Mouse (Mus musculus) small intestine, adult 2 months (tissue): ENCODE data around the gene Dtx2. TPM values are rescaled to one million over a fixed set of nuclear protein-coding genes. Genes with fewer than 3 reads are reported as not detected.
"Not testable (repeated sequence)": the region's sequence is repeated elsewhere in the genome, so short reads cannot be mapped to it uniquely, and the experiment has no call there.

ENCODE experiments used
- H3K27ac ChIP-seq: fragments of 200-500 bp; 2 replicates; pipeline ENCODE4 v1.5.1; 2012; ENCODE audit warnings: low read depth, low read length, control low read depth, inconsistent platforms; ENCODE audit not compliant: insufficient read depth
- H3K27me3 ChIP-seq: fragments of 200-500 bp; 2 replicates; pipeline ENCODE4 v1.6.1; 2012; ENCODE audit warnings: mild to moderate bottlenecking, moderate library complexity, low read length, inconsistent platforms; ENCODE audit not compliant: control insufficient read depth, insufficient read depth
- H3K36me3 ChIP-seq: fragments of 200-500 bp; 2 replicates; pipeline ENCODE4 v1.6.1; 2012; ENCODE audit warnings: mild to moderate bottlenecking, low read length, control low read depth, inconsistent platforms; ENCODE audit not compliant: control insufficient read depth, insufficient read depth
- H3K4me1 ChIP-seq: fragments of 200-500 bp; 2 replicates; pipeline ENCODE4 v1.6.1; 2012; ENCODE audit warnings: low read length, inconsistent platforms, mixed read lengths; ENCODE audit not compliant: control insufficient read depth, insufficient read depth, insufficient read length
- H3K4me3 ChIP-seq: fragments of 200-500 bp; 2 replicates; pipeline ENCODE4 v1.5.1; 2012; ENCODE audit warnings: low read depth, mild to moderate bottlenecking, control low read depth, inconsistent platforms, low read length, moderate library complexity
- CTCF ChIP-seq: fragments of 200-500 bp; IDR thresholded peaks from 2 replicates; pipeline ENCODE4 v1.5.1; 2012; ENCODE audit warnings: low read depth, mild to moderate bottlenecking, control low read depth, inconsistent platforms, low read length, moderate library complexity, mixed read lengths; ENCODE audit not compliant: insufficient replicate concordance, insufficient read length; ENCODE audit errors: extremely low read depth
- POLR2A ChIP-seq: fragments of 200-500 bp; IDR thresholded peaks from 2 replicates; pipeline ENCODE4 v1.6.1; 2012; ENCODE audit warnings: low read depth, mild to moderate bottlenecking, control low read depth, inconsistent platforms, low read length, moderate library complexity
- WGBS: fragments of 180-500 bp; shearing (Covaris S2); methylation state at CpG from one replicate; pipeline ENCODE4 v1.1.7; 2018; 5-methylcytosine and 5-hydroxymethylcytosine counted together
- polyA plus RNA-seq: library from polyadenylated mRNA; depleted of rRNA; stranded (reverse); fragments of >200 nt; gene quantifications from 2 replicates; pipeline ENCODE4 v1.2.3, GENCODE M21; 2012

Gene Dtx2
- polyA plus RNA-seq, 1 experiment, result 17.6 TPM

- TF ChIP-seq CTCF (no peak), POLR2A (no peak)
- Histone ChIP-seq H3K4me3 (no peak overlapping the region), H3K27ac (no peak overlapping the region), H3K27me3 (no peaks in the 10 kb centered on the region), H3K4me1 (peaks cover 2% of the 10 kb centered on the region; the same call in 1 of the 2 replicates), H3K36me3 (no peaks in the 10 kb centered on the region)
- 88% methylated on average over 10 of the region's 10 CpGs for WGBS
These were observed 69.3 kb downstream of the Dtx2 start for GRCm38 (mm10) chr5:136063920-136064319.

DNA sequence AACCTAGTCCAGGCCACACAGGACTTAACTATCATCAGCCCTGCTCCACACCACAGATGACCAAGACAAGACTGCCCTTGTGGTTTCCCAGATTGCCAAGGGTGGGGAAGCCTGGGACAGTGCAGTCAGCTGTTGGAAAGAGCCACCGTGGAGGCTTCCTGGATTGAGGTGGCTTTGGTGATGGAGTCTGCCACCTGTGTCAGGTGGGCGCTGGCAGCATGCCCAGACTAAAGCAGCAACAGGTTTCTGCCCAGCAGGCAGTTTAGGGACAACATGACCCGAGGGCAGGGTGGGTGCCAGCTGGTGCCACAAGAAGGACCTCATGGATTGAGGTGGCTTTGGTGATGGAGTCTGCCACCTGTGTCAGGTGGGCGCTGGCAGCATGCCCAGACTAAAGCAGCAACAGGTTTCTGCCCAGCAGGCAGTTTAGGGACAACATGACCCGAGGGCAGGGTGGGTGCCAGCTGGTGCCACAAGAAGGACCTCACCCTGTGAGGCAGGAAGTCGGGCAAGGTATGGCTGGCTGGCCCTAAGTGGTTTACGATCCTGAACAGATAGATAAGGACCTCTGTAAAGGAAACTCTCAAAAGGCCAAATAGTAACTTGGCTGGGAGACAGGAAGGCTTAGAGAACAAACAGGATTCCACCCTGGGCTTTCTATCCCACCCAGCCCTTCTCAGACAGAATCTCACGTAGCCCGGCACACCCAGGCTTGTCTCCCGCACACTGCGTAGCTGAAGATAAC, 72.0 kb downstream of the Dtx2 start:
- 22% methylated on average over 11 of the region's 11 CpGs for WGBS
- not testable (repeated sequence) for H3K27ac ChIP-seq, H3K36me3 ChIP-seq, H3K4me1 ChIP-seq, H3K4me3 ChIP-seq, H3K27me3 ChIP-seq

DNA sequence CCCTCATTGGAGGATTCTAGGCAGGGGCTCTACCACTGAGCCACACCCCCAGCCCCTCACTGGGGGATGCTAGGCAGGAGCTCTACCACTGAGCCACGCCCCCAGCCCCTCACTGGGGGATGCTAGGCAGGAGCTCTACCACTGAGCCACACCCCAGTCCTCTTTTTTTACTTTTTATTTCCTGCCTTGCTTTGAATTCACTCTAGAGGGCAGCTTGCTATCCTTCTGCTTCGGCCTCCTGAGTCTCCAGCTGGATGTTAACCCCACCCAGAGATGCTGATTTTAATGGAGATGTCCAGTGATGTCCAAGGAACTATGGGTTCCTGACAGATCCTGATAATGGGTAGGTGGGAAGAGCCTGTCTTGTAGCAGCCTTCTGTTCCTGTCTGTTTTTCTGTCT, 74.8 kb downstream of the Dtx2 start:
- H3K4me3 ChIP-seq, result no peak overlapping the region
- no peak overlapping the region for H3K27ac ChIP-seq
- no peak for TF ChIP-seq CTCF
- TF ChIP-seq POLR2A, result no peak
- peaks cover 2% of the 10 kb centered on the region; the same call in 1 of the 2 replicates for H3K4me1 ChIP-seq
- 50% methylated on average over 2 of the region's 2 CpGs for WGBS
- H3K36me3 ChIP-seq, result no peaks in the 10 kb centered on the region
- H3K27me3 ChIP-seq, result no peaks in the 10 kb centered on the region

DNA sequence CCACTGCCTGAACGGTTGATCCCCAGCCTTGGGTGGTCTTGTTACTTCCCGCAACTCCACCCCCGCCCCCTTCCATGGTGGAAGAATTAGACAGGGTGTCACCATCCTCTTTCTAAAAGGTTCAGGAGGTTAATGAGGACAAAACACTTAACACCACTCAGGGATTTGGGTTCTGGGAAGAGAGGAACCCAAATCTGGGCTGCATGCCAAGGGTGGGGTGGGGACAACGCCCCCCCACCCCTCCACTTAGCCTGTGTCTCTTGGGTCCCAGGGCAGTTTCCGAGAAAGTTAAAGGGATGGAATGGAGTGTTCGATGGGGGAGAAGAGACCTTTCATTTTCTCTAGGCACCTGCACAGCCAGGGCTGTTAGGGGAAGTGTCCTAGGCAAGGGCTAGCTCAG, 78.5 kb downstream of the Dtx2 start:
- Histone ChIP-seq H3K27me3 (no peaks in the 10 kb centered on the region), H3K36me3 (no peaks in the 10 kb centered on the region), H3K4me3 (no peak overlapping the region), H3K27ac (no peak overlapping the region), H3K4me1 (peaks cover 7% of the 10 kb centered on the region; the same call in 1 of the 2 replicates)
- WGBS, result 51% methylated on average over 6 of the region's 6 CpGs
- no peak for TF ChIP-seq POLR2A
- TF ChIP-seq CTCF, result no peak

GRCm38 (mm10) chr5:136073526-136073925, 78.9 kb downstream of the Dtx2 start:
- no peak for TF ChIP-seq CTCF
- no peak for TF ChIP-seq POLR2A
- WGBS, result 48% methylated on average over 11 of the region's 11 CpGs

DNA sequence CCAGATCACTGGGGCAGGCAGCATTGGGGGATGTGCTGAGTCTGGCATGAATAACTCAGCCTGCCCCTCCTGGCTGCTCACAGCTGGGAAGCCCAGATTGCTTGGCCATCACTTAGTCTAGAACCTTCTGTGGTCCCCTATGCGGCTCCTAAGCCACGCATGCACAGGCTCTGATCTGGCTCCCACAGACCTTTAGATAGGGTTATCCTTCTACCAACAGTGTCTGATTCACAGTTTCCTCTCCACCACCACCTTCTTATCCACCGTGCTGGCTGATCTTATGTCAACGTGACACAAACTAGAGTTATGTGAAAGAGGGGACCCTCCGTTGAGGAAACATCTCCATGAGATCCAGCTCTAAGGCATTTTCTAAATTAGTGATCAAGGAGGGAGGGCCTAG, 80.5 kb downstream of the Dtx2 start:
- no peak for TF ChIP-seq POLR2A
- TF ChIP-seq CTCF, result no peak
- 91% methylated on average over 5 of the region's 5 CpGs for WGBS
- H3K27ac ChIP-seq, result no peak overlapping the region
- no peak overlapping the region for H3K4me3 ChIP-seq
- peaks cover 5% of the 10 kb centered on the region; the same call in 1 of the 2 replicates for H3K4me1 ChIP-seq
- no peaks in the 10 kb centered on the region for H3K36me3 ChIP-seq
- H3K27me3 ChIP-seq, result no peaks in the 10 kb centered on the region

More at GRCm38 (mm10) chr5:136073526-136073925, 78.9 kb downstream of the Dtx2 start:
- Histone ChIP-seq H3K27ac (no peak overlapping the region), H3K27me3 (no peaks in the 10 kb centered on the region), H3K36me3 (no peaks in the 10 kb centered on the region), H3K4me1 (peaks cover 5% of the 10 kb centered on the region; the same call in 1 of the 2 replicates), H3K4me3 (no peak overlapping the region)

DNA sequence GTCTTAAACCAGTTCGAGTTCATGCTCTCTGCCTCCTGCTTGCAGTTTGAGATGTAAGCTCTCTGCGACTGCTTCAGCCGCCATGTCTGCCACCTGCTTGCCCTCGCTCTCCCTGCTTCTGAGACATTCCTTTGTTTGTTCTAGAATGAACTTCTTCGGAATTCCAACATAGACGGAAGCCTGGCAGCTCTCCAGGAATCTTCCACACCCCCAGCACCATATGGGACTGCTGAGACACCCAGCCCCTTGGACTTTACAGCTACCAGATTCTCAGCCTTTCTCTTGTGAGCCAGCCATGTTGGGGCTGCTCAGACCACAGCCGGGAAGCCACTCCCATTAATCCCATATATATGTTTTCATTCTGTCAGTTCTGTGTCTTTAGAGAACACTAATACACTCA, 81.7 kb downstream of the Dtx2 start:
- Histone ChIP-seq H3K4me3 (no peak overlapping the region), H3K36me3 (no peaks in the 10 kb centered on the region), H3K27ac (peak overlapping the region; percentile 28; the same call in 1 of the 2 replicates), H3K27me3 (no peaks in the 10 kb centered on the region), H3K4me1 (peaks cover 5% of the 10 kb centered on the region; the same call in 1 of the 2 replicates)
- TF ChIP-seq CTCF, result no peak
- TF ChIP-seq POLR2A, result no peak
- WGBS, result 13% methylated on average over 7 of the region's 7 CpGs
